Mouse (Mus musculus) embryonic facial prominence, embryonic 11.5 days (tissue): Measurements from ENCODE around the gene Enox2. TPM values are rescaled to one million over a fixed set of nuclear protein-coding genes. Genes with fewer than 3 reads are reported as not detected.

Source experiments
- ATAC-seq: fragments of 200-750 bp; cut with Nextera tagmentation; replicated peaks from 2 replicates; pipeline ENCODE4 v1.8.0; 2017; ENCODE audit warnings: low read depth; ENCODE audit not compliant: insufficient number of reproducible peaks, low FRiP score, low TSS enrichment
- DNase-seq: peaks from one replicate; pipeline ENCODE4 v3.0.0-alpha.2; 2015; ENCODE audit warnings: low spot score
- H3K27ac ChIP-seq: fragments of 300-500 bp; sonication (generic); replicated peaks from 2 replicates; pipeline ENCODE4 v1.5.1; 2014; ENCODE audit warnings: mild to moderate bottlenecking, low read depth, low read length, control low read depth
- H3K27me3 ChIP-seq: fragments of 300-500 bp; sonication (generic); 2 replicates; pipeline ENCODE4 v1.6.1; 2014; ENCODE audit warnings: mild to moderate bottlenecking, low read length, moderate library complexity, mixed read lengths; ENCODE audit not compliant: control insufficient read depth, insufficient read depth
- H3K36me3 ChIP-seq: fragments of 300-500 bp; sonication (generic); replicated peaks from 2 replicates; pipeline ENCODE4 v1.6.1; 2014; ENCODE audit warnings: low read depth, mild to moderate bottlenecking, low read length, moderate library complexity, mixed read lengths; ENCODE audit not compliant: control insufficient read depth, insufficient read depth
- H3K4me1 ChIP-seq: fragments of 300-500 bp; sonication (generic); 2 replicates; pipeline ENCODE4 v1.6.1; 2014; ENCODE audit warnings: low read length, mixed read lengths; ENCODE audit not compliant: control insufficient read depth, insufficient read depth
- H3K4me2 ChIP-seq: fragments of 300-500 bp; sonication (generic); 2 replicates; pipeline ENCODE4 v1.6.1; 2014; ENCODE audit warnings: low read depth, mild to moderate bottlenecking, control low read depth, low read length, moderate library complexity
- H3K4me3 ChIP-seq: fragments of 300-500 bp; sonication (generic); 2 replicates; pipeline ENCODE4 v1.5.1; 2014; ENCODE audit warnings: low read depth, low read length, control low read depth
- H3K9ac ChIP-seq: fragments of 300-500 bp; sonication (generic); replicated peaks from 2 replicates; pipeline ENCODE4 v1.6.1; 2014; ENCODE audit warnings: mild to moderate bottlenecking, control low read depth, low read length
- H3K9me3 ChIP-seq: fragments of 300-500 bp; sonication (generic); replicated peaks from 2 replicates; pipeline ENCODE4 v1.6.1; 2016; ENCODE audit warnings: mild to moderate bottlenecking, low read length, inconsistent platforms, mixed read lengths; ENCODE audit not compliant: control insufficient read depth
- WGBS: fragments of 180-500 bp; shearing (Covaris S2); extraction: QIAGEN DNeasy Blood & Tissue Kit; methylation state at CpG from one replicate; pipeline ENCODE4 v1.1.7; 2014; 5-methylcytosine and 5-hydroxymethylcytosine counted together
- polyA plus RNA-seq: library from polyadenylated mRNA; unstranded; fragments of >200 nt; fragmentation: Nextera tagmentation; extraction: Ambion mirVana; gene quantifications from 2 replicates; pipeline ENCODE4 v1.2.1, GENCODE M21; 2014

The Enox2 gene
- polyA plus RNA-seq, 1 experiment from 2014 or later = 7.1 TPM

- no peaks in the 10 kb centered on the region for H3K27me3 ChIP-seq
- H3K4me2 ChIP-seq = no peak overlapping the region
- H3K9ac ChIP-seq = no peak overlapping the region
- H3K9me3 ChIP-seq = no peaks in the 10 kb centered on the region
- no peak overlapping the region for H3K27ac ChIP-seq
- ATAC-seq (no peak), DNase-seq (no peak)
- no peaks in the 10 kb centered on the region for H3K4me1 ChIP-seq
- WGBS = 81% methylated on average over 2 of the region's 2 CpGs
- H3K36me3 ChIP-seq = no peaks in the 10 kb centered on the region
- H3K4me3 ChIP-seq = no peak overlapping the region
Measured at GRCm38 (mm10) chrX:48984451-48984850, 303.6 kb downstream of the Enox2 start.

Other genes with a start within 250 kb of the Enox2 start
- 2.2 and 3.0 TPM in 2 replicates for gene Arhgap36, start 175.7 kb upstream of the Enox2 start, polyA plus RNA-seq